Mouse (Mus musculus) stomach, postnatal 0 days (tissue): ENCODE measurements around the gene Erich4.

ENCODE experiments used
- CTCF ChIP-seq: IDR thresholded peaks from 2 replicates; pipeline ENCODE4 v1.5.1; 2016; ENCODE audit warnings: antibody characterized with exemption, low read depth, mild to moderate bottlenecking, moderate library complexity
- EP300 ChIP-seq: optimal IDR thresholded peaks from 2 replicates; pipeline ENCODE3; 2016; ENCODE audit warnings: antibody characterized with exemption

DNA sequence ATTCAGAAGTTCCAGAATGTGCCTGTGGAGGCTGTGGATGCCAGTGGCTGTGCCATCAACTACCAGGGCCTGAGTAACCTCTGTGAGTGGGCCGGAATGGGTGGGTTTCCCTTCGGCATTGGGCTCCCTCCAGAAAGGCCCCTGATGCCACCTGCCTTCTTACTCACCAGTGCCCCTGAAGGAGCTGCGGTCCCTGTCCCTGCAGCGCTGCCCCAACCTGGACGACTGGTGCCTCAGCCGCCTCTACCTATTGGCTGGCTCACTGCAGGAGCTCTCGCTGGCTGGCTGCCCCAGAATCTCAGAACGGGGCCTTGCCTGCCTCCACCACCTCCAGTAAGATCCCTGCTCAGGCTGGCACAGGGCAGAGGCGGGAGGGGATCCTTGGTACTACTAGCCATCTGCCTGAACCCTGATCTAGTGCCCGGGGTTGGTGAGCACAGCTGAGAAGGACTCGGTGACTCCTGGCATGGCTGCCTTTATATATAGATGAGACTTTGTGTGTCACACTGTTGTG lies 8.2 kb upstream of the Erich4 start:
- TF ChIP-seq CTCF, result no peak
- no peak for TF ChIP-seq EP300
